Mouse (Mus musculus) thymus, adult 2 months (tissue): ENCODE results near the gene Abhd15.

Experiments
- CTCF ChIP-seq: fragments of 200-500 bp; IDR thresholded peaks from 2 replicates; pipeline ENCODE4 v1.5.1; 2012; ENCODE audit warnings: mild to moderate bottlenecking, control low read depth, low read length, moderate library complexity, borderline replicate concordance; ENCODE audit not compliant: control insufficient read depth, poor library complexity, insufficient read depth; ENCODE audit errors: extremely low read depth
- POLR2A ChIP-seq: fragments of 200-500 bp; IDR thresholded peaks from 2 replicates; pipeline ENCODE4 v1.6.1; 2012; ENCODE audit warnings: mild to moderate bottlenecking, low read length, control low read depth, moderate library complexity; ENCODE audit not compliant: control insufficient read depth, poor library complexity, insufficient read depth; ENCODE audit errors: extremely low read depth

DNA sequence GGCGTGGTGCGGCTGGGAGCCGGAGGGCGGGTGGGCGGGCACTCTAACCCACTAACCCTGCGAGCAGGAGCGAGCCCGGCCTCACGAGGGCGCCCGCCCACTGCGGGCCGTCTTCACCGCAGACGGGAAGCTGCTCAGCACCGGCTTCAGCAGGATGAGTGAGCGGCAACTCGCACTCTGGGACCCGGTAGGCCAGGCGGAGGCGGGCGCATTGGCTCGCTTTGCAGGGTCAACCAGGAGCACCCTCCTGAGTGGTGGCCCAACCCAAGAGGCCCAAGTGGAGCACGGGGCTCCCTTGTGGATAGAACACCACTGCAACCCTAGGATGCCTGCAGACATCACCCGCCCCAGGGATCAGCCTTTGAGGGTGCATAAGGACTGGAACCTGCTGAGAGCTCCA, 47.8 kb upstream of the Abhd15 start:
- TF ChIP-seq CTCF: peak; percentile 69
- no peak for TF ChIP-seq POLR2A
